In genomic region chr12:113148381-113149035, GRCm38 (mm10) we compare ENCODE assay signal across 9 mouse cellular contexts. TPM values are rescaled to one million over a fixed set of nuclear protein-coding genes. Genes with fewer than 3 reads are reported as not detected.
DNase-seq lines count a peak whose midpoint lies in the region; ATAC-seq and TF ChIP-seq lines count a peak whose summit lies in the region.
"Had no signal": no experiment of that assay in that cellular context is flagged by ENCODE, and none has a peak within 500 bp of the region (broad histone marks: within the 10 kb centered on the region; RNA-seq: fewer than 3 reads in every experiment).

No protein-coding gene starts in this region.

- H3K4me2 ChIP-seq in embryonic facial prominence, embryonic 13.5 days, result no peak overlapping the region
- H3K4me2 ChIP-seq in heart, postnatal 0 days (ENCODE audit: low read depth, low read length), result no peak overlapping the region
- H3K4me2 ChIP-seq in lung, postnatal 0 days (replicated peaks; ENCODE audit: low read depth, low read length), result no peak overlapping the region
- H3K4me2 ChIP-seq in forebrain, embryonic 16.5 days (ENCODE audit: low read length), result no peak overlapping the region
- H3K4me2 ChIP-seq: neural tube, embryonic 13.5 days had no signal

- peak; percentile 59 for TF ChIP-seq CTCF in ES-Bruce4 (IDR thresholded peaks at IDR 0.05; ENCODE audit: low read depth, low read length)
- peak; percentile 38 for TF ChIP-seq CTCF in heart, postnatal 0 days (IDR thresholded peaks at IDR 0.05; ENCODE audit: low read depth)
- peak; percentile 65 for TF ChIP-seq CTCF in lung, postnatal 0 days (IDR thresholded peaks at IDR 0.05)

- no peaks in the 10 kb centered on the region for H3K9me3 ChIP-seq in embryonic facial prominence, embryonic 13.5 days
- H3K9me3 ChIP-seq in embryonic facial prominence, embryonic 10.5 days, result no peaks in the 10 kb centered on the region
- no peaks in the 10 kb centered on the region for H3K9me3 ChIP-seq in ES-Bruce4 (replicated peaks; ENCODE audit: control insufficient read depth, insufficient read depth, low read length, poor library complexity, severe bottlenecking)
- no peaks in the 10 kb centered on the region for H3K9me3 ChIP-seq in heart, postnatal 0 days (replicated peaks; ENCODE audit: control insufficient read depth, low read length)
- H3K9me3 ChIP-seq in lung, postnatal 0 days (ENCODE audit: low read length), result no peaks in the 10 kb centered on the region
- no peaks in the 10 kb centered on the region for H3K9me3 ChIP-seq in forebrain, embryonic 16.5 days (ENCODE audit: control insufficient read depth, low read length)
- H3K9me3 ChIP-seq: neural tube, embryonic 13.5 days had no signal

- H3K36me3 ChIP-seq in embryonic facial prominence, embryonic 13.5 days, result no peaks in the 10 kb centered on the region
- H3K36me3 ChIP-seq in embryonic facial prominence, embryonic 10.5 days (replicated peaks), result peaks cover 18% of the 10 kb centered on the region
- H3K36me3 ChIP-seq in ES-Bruce4 (ENCODE audit: control insufficient read depth, insufficient read depth, low read length, poor library complexity, severe bottlenecking), result no peaks in the 10 kb centered on the region
- H3K36me3 ChIP-seq in heart, postnatal 0 days (replicated peaks; ENCODE audit: control insufficient read depth, insufficient read depth, low read length), result peaks cover 28% of the 10 kb centered on the region
- H3K36me3 ChIP-seq in lung, postnatal 0 days (ENCODE audit: insufficient read depth, low read length), result peaks cover 14% of the 10 kb centered on the region
- H3K36me3 ChIP-seq in forebrain, embryonic 16.5 days (ENCODE audit: control insufficient read depth, insufficient read depth), result peaks cover 15% of the 10 kb centered on the region

- no peak for ATAC-seq in embryonic facial prominence, embryonic 13.5 days (ENCODE audit: insufficient number of reproducible peaks, insufficient read depth, low FRiP score, low TSS enrichment, low read depth)
- peak; percentile 2; the same call in 1 of the 2 replicates for ATAC-seq in heart, postnatal 0 days (ENCODE audit: insufficient read depth, low read depth)
- ATAC-seq in lung, postnatal 0 days, result peak; percentile 13; the same call in 1 of the 2 replicates
- ATAC-seq in forebrain, embryonic 16.5 days, result no peak

- H3K4me1 ChIP-seq in embryonic facial prominence, embryonic 13.5 days, result peaks cover 27% of the 10 kb centered on the region
- H3K4me1 ChIP-seq in embryonic facial prominence, embryonic 10.5 days, result peaks cover 46% of the 10 kb centered on the region
- H3K4me1 ChIP-seq in ES-Bruce4 (ENCODE audit: control insufficient read depth, insufficient read depth, low read length), result peaks cover 11% of the 10 kb centered on the region
- peaks cover 69% of the 10 kb centered on the region for H3K4me1 ChIP-seq in heart, postnatal 0 days (ENCODE audit: control insufficient read depth, insufficient read depth)
- H3K4me1 ChIP-seq in lung, postnatal 0 days (ENCODE audit: insufficient read depth, low read depth, low read length), result peaks cover 34% of the 10 kb centered on the region
- H3K4me1 ChIP-seq in forebrain, embryonic 16.5 days (replicated peaks; ENCODE audit: control insufficient read depth, insufficient read depth, low read length), result peaks cover 13% of the 10 kb centered on the region

- peak overlapping the region; percentile 6; the same call in 1 of the 2 replicates for H3K9ac ChIP-seq in embryonic facial prominence, embryonic 13.5 days
- no peak overlapping the region for H3K9ac ChIP-seq in ES-Bruce4 (ENCODE audit: low read depth, poor library complexity, severe bottlenecking)
- H3K9ac ChIP-seq in heart, postnatal 0 days (replicated peaks; ENCODE audit: low read depth, low read length), result no peak overlapping the region
- H3K9ac ChIP-seq in lung, postnatal 0 days (replicated peaks; ENCODE audit: low read depth), result no peak overlapping the region
- H3K9ac ChIP-seq in forebrain, embryonic 16.5 days (replicated peaks; ENCODE audit: low read depth, low read length), result no peak overlapping the region
- H3K9ac ChIP-seq: neural tube, embryonic 13.5 days had no signal

- H3K27ac ChIP-seq in embryonic facial prominence, embryonic 13.5 days, result no peak overlapping the region
- H3K27ac ChIP-seq in embryonic facial prominence, embryonic 10.5 days (replicated peaks), result no peak overlapping the region
- no peak overlapping the region for H3K27ac ChIP-seq in ES-Bruce4 (ENCODE audit: insufficient read depth, low read length)
- H3K27ac ChIP-seq in heart, postnatal 0 days (ENCODE audit: low read depth), result peak overlapping the region; percentile 89
- 0 out of 2 replicates have a peak overlapping the region, but pooled peaks have one; percentile 63 for H3K27ac ChIP-seq in lung, postnatal 0 days (ENCODE audit: low read length)
- no peak overlapping the region for H3K27ac ChIP-seq in forebrain, embryonic 16.5 days (ENCODE audit: low read length)

- WGBS in embryonic facial prominence, embryonic 13.5 days, result 39% methylated on average over 16 of the region's 16 CpGs
- WGBS in embryonic facial prominence, embryonic 10.5 days, result 39% methylated on average over 16 of the region's 16 CpGs
- 51% methylated on average over 16 of the region's 16 CpGs for WGBS in heart, postnatal 0 days
- WGBS in lung, postnatal 0 days, result 44% methylated on average over 16 of the region's 16 CpGs
- 35% methylated on average over 16 of the region's 16 CpGs for WGBS in forebrain, embryonic 16.5 days

- TF ChIP-seq EP300 in ES-Bruce4 (IDR thresholded peaks at IDR 0.05; ENCODE audit: insufficient read depth, low read depth, low read length), result 0 out of 2 replicates have a peak, but pooled peaks have one; percentile 73
- TF ChIP-seq EP300 in heart, postnatal 0 days (IDR thresholded peaks at IDR 0.05; ENCODE audit: low read depth), result no peak
- TF ChIP-seq EP300 in lung, postnatal 0 days (IDR thresholded peaks at IDR 0.05), result no peak

- DNase-seq in embryonic facial prominence, embryonic 10.5 days (ENCODE audit: low spot score), result no peak
- no peak for DNase-seq in heart, postnatal 0 days (ENCODE audit: low spot score)
- peak; percentile 66 for DNase-seq in lung, postnatal 0 days (ENCODE audit: low spot score)
- DNase-seq in adipocyte (ENCODE audit: low spot score), result no peak
- DNase-seq in right cerebral cortex, adult 2 months (ENCODE audit: low spot score in 2 of 2), result no peak

- no peak for TF ChIP-seq POLR2A in ES-Bruce4 (IDR thresholded peaks at IDR 0.05; ENCODE audit: insufficient read depth, low read length)

- H3K27me3 ChIP-seq in embryonic facial prominence, embryonic 13.5 days, result peaks cover 74% of the 10 kb centered on the region
- H3K27me3 ChIP-seq in embryonic facial prominence, embryonic 10.5 days (replicated peaks; ENCODE audit: low read depth, poor library complexity, severe bottlenecking), result peaks cover 90% of the 10 kb centered on the region
- no peaks in the 10 kb centered on the region for H3K27me3 ChIP-seq in ES-Bruce4 (ENCODE audit: control insufficient read depth, insufficient read depth, low read length, poor library complexity, severe bottlenecking)
- no peaks in the 10 kb centered on the region for H3K27me3 ChIP-seq in heart, postnatal 0 days (ENCODE audit: control insufficient read depth, insufficient read depth, low read length)
- H3K27me3 ChIP-seq in lung, postnatal 0 days (replicated peaks; ENCODE audit: insufficient read depth, low read length), result no peaks in the 10 kb centered on the region
- peaks cover 2% of the 10 kb centered on the region; the same call in 1 of the 2 replicates for H3K27me3 ChIP-seq in forebrain, embryonic 16.5 days (replicated peaks; ENCODE audit: control insufficient read depth, insufficient read depth, low read length)

- no peak overlapping the region for H3K4me3 ChIP-seq in embryonic facial prominence, embryonic 13.5 days
- H3K4me3 ChIP-seq in embryonic facial prominence, embryonic 10.5 days, result no peak overlapping the region
- no peak overlapping the region for H3K4me3 ChIP-seq in ES-Bruce4 (ENCODE audit: low read depth, low read length)
- no peak overlapping the region for H3K4me3 ChIP-seq in heart, postnatal 0 days (ENCODE audit: low read depth, low read length)
- H3K4me3 ChIP-seq in lung, postnatal 0 days (ENCODE audit: low read depth, low read length), result no peak overlapping the region
- no peak overlapping the region for H3K4me3 ChIP-seq in forebrain, embryonic 16.5 days (replicated peaks; ENCODE audit: low read length)
- H3K4me3 ChIP-seq: neural tube, embryonic 13.5 days had no signal

RNA-seq across cellular contexts. Expression of gene Crip1, which starts 2.4 kb away (rescaled TPM):
- polyA plus RNA-seq in embryonic facial prominence, embryonic 13.5 days (2015; fragmentation: Nextera tagmentation; extraction: Ambion mirVana), result 224 and 230 TPM in 2 replicates
- polyA plus RNA-seq in embryonic facial prominence, embryonic 10.5 days (2016; fragmentation: Nextera tagmentation; extraction: Ambion mirVana), result 53.6 and 57.1 TPM in 2 replicates
- 78.5 and 79.5 TPM in 2 replicates for polyA plus RNA-seq in ES-Bruce4 (2011; ENCODE audit: insufficient read depth, insufficient read length, low read depth, missing spikeins)
- 286 and 487 TPM in 2 replicates for total RNA-seq in heart, postnatal 0 days (2014; rRNA removed; ENCODE audit: low replicate concordance)
- 831 and 871 TPM in 2 replicates for polyA plus RNA-seq in heart, postnatal 0 days (2015; fragmentation: Nextera tagmentation; extraction: Ambion mirVana)
- polyA plus RNA-seq in lung, postnatal 0 days (2015; fragmentation: Nextera tagmentation; extraction: Ambion mirVana), result 1,321 and 1,744 TPM in 2 replicates
- 30.6 and 35.2 TPM in 2 replicates for polyA plus RNA-seq in forebrain, embryonic 16.5 days (2015; fragmentation: Nextera tagmentation; extraction: Ambion mirVana)

RNA-seq across cellular contexts. Expression of gene Tedc1, which starts 7.7 kb away (rescaled TPM):
- 32.0 and 33.9 TPM in 2 replicates for polyA plus RNA-seq in embryonic facial prominence, embryonic 13.5 days (2015; fragmentation: Nextera tagmentation; extraction: Ambion mirVana)
- polyA plus RNA-seq in embryonic facial prominence, embryonic 10.5 days (2016; fragmentation: Nextera tagmentation; extraction: Ambion mirVana), result 57.5 and 59.4 TPM in 2 replicates
- polyA plus RNA-seq in ES-Bruce4 (2011; ENCODE audit: insufficient read depth, insufficient read length, low read depth, missing spikeins), result 24.5 and 38.2 TPM in 2 replicates
- total RNA-seq in heart, postnatal 0 days (2014; rRNA removed; ENCODE audit: low replicate concordance), result 6.7 and 16.5 TPM in 2 replicates
- polyA plus RNA-seq in heart, postnatal 0 days (2015; fragmentation: Nextera tagmentation; extraction: Ambion mirVana), result 4.5 and 4.9 TPM in 2 replicates
- 2.5 and 2.6 TPM in 2 replicates for polyA plus RNA-seq in lung, postnatal 0 days (2015; fragmentation: Nextera tagmentation; extraction: Ambion mirVana)
- 20.2 and 21.5 TPM in 2 replicates for polyA plus RNA-seq in forebrain, embryonic 16.5 days (2015; fragmentation: Nextera tagmentation; extraction: Ambion mirVana)

RNA-seq across cellular contexts. Expression of gene Crip2, which starts 8.5 kb away (rescaled TPM):
- polyA plus RNA-seq in embryonic facial prominence, embryonic 13.5 days (2015; fragmentation: Nextera tagmentation; extraction: Ambion mirVana), result 63.4 and 72.3 TPM in 2 replicates
- polyA plus RNA-seq in embryonic facial prominence, embryonic 10.5 days (2016; fragmentation: Nextera tagmentation; extraction: Ambion mirVana), result 91.8 and 96.4 TPM in 2 replicates
- 87.1 and 96.6 TPM in 2 replicates for polyA plus RNA-seq in ES-Bruce4 (2011; ENCODE audit: insufficient read depth, insufficient read length, low read depth, missing spikeins)
- 1,394 and 1,556 TPM in 2 replicates for total RNA-seq in heart, postnatal 0 days (2014; rRNA removed; ENCODE audit: low replicate concordance)
- polyA plus RNA-seq in heart, postnatal 0 days (2015; fragmentation: Nextera tagmentation; extraction: Ambion mirVana), result 2,321 and 2,395 TPM in 2 replicates
- polyA plus RNA-seq in lung, postnatal 0 days (2015; fragmentation: Nextera tagmentation; extraction: Ambion mirVana), result 1,357 and 1,498 TPM in 2 replicates
- 426 and 444 TPM in 2 replicates for polyA plus RNA-seq in forebrain, embryonic 16.5 days (2015; fragmentation: Nextera tagmentation; extraction: Ambion mirVana)

RNA-seq across cellular contexts. Expression of gene Tmem121, which starts 37.2 kb away (rescaled TPM):
- 16.6 and 18.0 TPM in 2 replicates for polyA plus RNA-seq in embryonic facial prominence, embryonic 13.5 days (2015; fragmentation: Nextera tagmentation; extraction: Ambion mirVana)
- polyA plus RNA-seq in embryonic facial prominence, embryonic 10.5 days (2016; fragmentation: Nextera tagmentation; extraction: Ambion mirVana), result 11.4 and 12.1 TPM in 2 replicates
- polyA plus RNA-seq in ES-Bruce4 (2011; ENCODE audit: insufficient read depth, insufficient read length, low read depth, missing spikeins), result 4.8 and 5.2 TPM in 2 replicates
- total RNA-seq in heart, postnatal 0 days (2014; rRNA removed; ENCODE audit: low replicate concordance), result 0.97 and 4.8 TPM in 2 replicates
- polyA plus RNA-seq in heart, postnatal 0 days (2015; fragmentation: Nextera tagmentation; extraction: Ambion mirVana), result 1.2 TPM in 2 replicates
- polyA plus RNA-seq in lung, postnatal 0 days (2015; fragmentation: Nextera tagmentation; extraction: Ambion mirVana), result 1.2 TPM in 2 replicates
- polyA plus RNA-seq in forebrain, embryonic 16.5 days (2015; fragmentation: Nextera tagmentation; extraction: Ambion mirVana), result 38.8 and 46.9 TPM in 2 replicates

RNA-seq across cellular contexts. Expression of gene Mta1, which starts 50.4 kb away (rescaled TPM):
- polyA plus RNA-seq in embryonic facial prominence, embryonic 13.5 days (2015; fragmentation: Nextera tagmentation; extraction: Ambion mirVana), result 18.5 and 18.6 TPM in 2 replicates
- polyA plus RNA-seq in embryonic facial prominence, embryonic 10.5 days (2016; fragmentation: Nextera tagmentation; extraction: Ambion mirVana), result 20.3 and 21.0 TPM in 2 replicates
- polyA plus RNA-seq in ES-Bruce4 (2011; ENCODE audit: insufficient read depth, insufficient read length, low read depth, missing spikeins), result 100 and 108 TPM in 2 replicates
- total RNA-seq in heart, postnatal 0 days (2014; rRNA removed; ENCODE audit: low replicate concordance), result 26.3 and 32.0 TPM in 2 replicates
- 10.9 and 11.8 TPM in 2 replicates for polyA plus RNA-seq in heart, postnatal 0 days (2015; fragmentation: Nextera tagmentation; extraction: Ambion mirVana)
- 10.5 and 12.2 TPM in 2 replicates for polyA plus RNA-seq in lung, postnatal 0 days (2015; fragmentation: Nextera tagmentation; extraction: Ambion mirVana)
- polyA plus RNA-seq in forebrain, embryonic 16.5 days (2015; fragmentation: Nextera tagmentation; extraction: Ambion mirVana), result 15.6 and 17.2 TPM in 2 replicates

Comparison
In these comparisons a context has a peak if more than half of its experiments do, and no peak if none do; other contexts are left out.
1. ATAC-seq: peak in heart, postnatal 0 days (single experiment) and lung, postnatal 0 days (single experiment); none in embryonic facial prominence, embryonic 13.5 days (single experiment) and forebrain, embryonic 16.5 days (single experiment).
2. H3K27ac ChIP-seq: peak in heart, postnatal 0 days (single experiment) and lung, postnatal 0 days (single experiment); none in embryonic facial prominence, embryonic 13.5 days (single experiment), embryonic facial prominence, embryonic 10.5 days (single experiment), ES-Bruce4 (single experiment) and forebrain, embryonic 16.5 days (single experiment).
3. Peak in every context shown above with its lines, with median percentiles within 50 percentile points of each other: CTCF ChIP-seq.